Mouse (Mus musculus) forebrain, postnatal 0 days (tissue): Measurements from ENCODE around the gene Ccdc158. TPM values are rescaled to one million over a fixed set of nuclear protein-coding genes. Genes with fewer than 3 reads are reported as not detected.
A peak's percentile ranks its signal among the peaks of the same experiment; 100 is the strongest.

Experiments
- ATAC-seq: fragments of 200-750 bp; cut with Nextera tagmentation; 2 replicates; pipeline ENCODE4 v1.8.0; 2017; ENCODE audit warnings: mild to moderate bottlenecking, moderate library complexity
- DNase-seq: peaks from one replicate; pipeline ENCODE4 v3.0.0-alpha.2; 2015
- H3K27ac ChIP-seq: fragments of 300-500 bp; sonication (generic); 2 replicates; pipeline ENCODE4 v1.5.1; 2014; ENCODE audit warnings: low read depth, mild to moderate bottlenecking, antibody characterized with exemption, low read length, moderate library complexity, mixed read lengths
- H3K27me3 ChIP-seq: fragments of 300-500 bp; sonication (generic); 2 replicates; pipeline ENCODE4 v1.6.1; 2014; ENCODE audit warnings: mild to moderate bottlenecking, low read length, mixed read lengths; ENCODE audit not compliant: insufficient read depth
- H3K36me3 ChIP-seq: fragments of 300-500 bp; sonication (generic); 2 replicates; pipeline ENCODE4 v1.6.1; 2014; ENCODE audit warnings: mild to moderate bottlenecking, moderate library complexity; ENCODE audit not compliant: insufficient read depth
- H3K4me1 ChIP-seq: fragments of 300-500 bp; sonication (generic); 2 replicates; pipeline ENCODE4 v1.6.1; 2014; ENCODE audit warnings: antibody characterized with exemption; ENCODE audit not compliant: insufficient read depth
- H3K4me2 ChIP-seq: fragments of 300-500 bp; sonication (generic); 2 replicates; pipeline ENCODE4 v1.6.1; 2014; ENCODE audit warnings: low read depth, mild to moderate bottlenecking, moderate library complexity
- H3K4me3 ChIP-seq: fragments of 300-500 bp; sonication (generic); 2 replicates; pipeline ENCODE4 v1.5.1; 2014; ENCODE audit warnings: low read depth, low read length, mixed read lengths
- H3K9ac ChIP-seq: fragments of 300-500 bp; sonication (generic); 2 replicates; pipeline ENCODE4 v1.6.1; 2014; ENCODE audit warnings: mild to moderate bottlenecking
- H3K9me3 ChIP-seq: fragments of 300-500 bp; sonication (generic); 2 replicates; pipeline ENCODE4 v1.6.1; 2016; ENCODE audit warnings: low read length
- CTCF ChIP-seq: sonication (generic); IDR thresholded peaks from 2 replicates; pipeline ENCODE4 v1.5.1; 2016; ENCODE audit warnings: antibody characterized with exemption, control low read depth, low read depth
- whole genome bisulfite sequencing: fragments of 180-500 bp; shearing (Covaris S2); extraction: QIAGEN DNeasy Blood & Tissue Kit; methylation state at CpG from one replicate; pipeline ENCODE4 v1.1.7; 2014; 5-methylcytosine and 5-hydroxymethylcytosine counted together
- polyA plus RNA-seq: library from polyadenylated mRNA; unstranded; fragments of >200 nt; fragmentation: Nextera tagmentation; extraction: Ambion mirVana; gene quantifications from 2 replicates; pipeline ENCODE4 v1.2.1, GENCODE M21; 2015
- total RNA-seq: library from RNA; depleted of rRNA; stranded (reverse); fragments of >200 nt; gene quantifications from 2 replicates; pipeline ENCODE4 v1.2.3, GENCODE M21; 2014

The Ccdc158 gene
- total and polyA plus RNA-seq, 2 experiments from 2014 or later: 0.39 to 1.3 TPM

- peak overlapping the region; percentile 58 for H3K9ac ChIP-seq
- peak; percentile 72 for DNase-seq
- peak overlapping the region; percentile 36 for H3K4me3 ChIP-seq
- H3K9me3 ChIP-seq: no peaks in the 10 kb centered on the region
- H3K27me3 ChIP-seq: no peaks in the 10 kb centered on the region
- peak overlapping the region; percentile 62 for H3K27ac ChIP-seq
- peak; percentile 82 for ATAC-seq
- no peaks in the 10 kb centered on the region for H3K36me3 ChIP-seq
- 1% methylated on average over 15 of the region's 15 CpGs for whole genome bisulfite sequencing
- H3K4me2 ChIP-seq: peak overlapping the region; percentile 58
- 0 out of 2 replicates have a peak, but pooled peaks cover 10% of the 10 kb centered on the region for H3K4me1 ChIP-seq
- TF ChIP-seq CTCF: no peak
Observed at GRCm38 (mm10) chr5:92698131-92698836, 23.2 kb upstream of the Ccdc158 start.

DNA sequence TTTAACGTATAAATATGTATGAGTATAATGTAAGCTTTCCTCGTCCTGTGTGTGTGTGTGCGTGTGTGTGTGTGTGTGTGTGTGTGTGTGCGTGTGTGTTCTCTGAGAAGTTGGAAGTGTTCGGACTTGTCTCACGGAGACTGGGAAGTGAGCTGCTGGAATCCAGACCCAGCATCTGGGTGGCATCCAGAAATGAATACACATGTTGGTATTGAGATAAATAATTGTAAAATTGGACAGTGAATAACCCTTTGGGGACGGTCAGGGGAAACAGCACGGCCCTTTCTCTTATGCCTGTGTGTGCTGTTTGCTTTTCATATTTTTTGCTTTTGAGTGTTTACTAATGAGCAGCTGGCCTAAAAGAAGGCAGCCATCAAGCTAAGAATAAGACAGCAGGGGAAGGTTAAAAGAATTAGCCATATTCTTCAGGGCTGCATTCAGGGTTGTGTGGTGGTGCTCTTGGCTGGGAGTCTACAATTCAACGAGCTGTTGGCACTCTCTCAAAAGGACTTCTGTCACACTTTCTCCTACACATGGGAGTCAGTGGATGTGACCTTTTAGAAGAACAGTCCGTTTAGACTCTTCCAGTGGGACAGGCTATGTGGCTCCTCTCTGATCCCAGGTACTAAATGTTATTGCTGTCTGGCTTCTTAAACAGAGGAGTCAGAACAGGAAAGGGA is 19.4 kb upstream of the Ccdc158 start:
- Histone ChIP-seq H3K9me3 (no peaks in the 10 kb centered on the region), H3K4me2 (no peak overlapping the region), H3K4me1 (0 out of 2 replicates have a peak, but pooled peaks cover 10% of the 10 kb centered on the region), H3K4me3 (no peak overlapping the region), H3K27ac (0 out of 2 replicates have a peak overlapping the region, but pooled peaks have one; percentile 15), H3K9ac (no peak overlapping the region), H3K36me3 (no peaks in the 10 kb centered on the region), H3K27me3 (no peaks in the 10 kb centered on the region)
- TF ChIP-seq CTCF: no peak
- DNase-seq: no peak
- no peak for ATAC-seq
- WGBS: 28% methylated on average over 10 of the region's 10 CpGs

- Histone ChIP-seq H3K27me3 (no peaks in the 10 kb centered on the region), H3K4me2 (no peak overlapping the region), H3K9ac (no peak overlapping the region), H3K4me1 (0 out of 2 replicates have a peak, but pooled peaks cover 3% of the 10 kb centered on the region), H3K27ac (no peak overlapping the region), H3K36me3 (no peaks in the 10 kb centered on the region), H3K9me3 (no peaks in the 10 kb centered on the region), H3K4me3 (no peak overlapping the region)
- ATAC-seq (no peak), DNase-seq (no peak)
- WGBS: 92% methylated on average over 3 of the region's 3 CpGs
- 0 out of 2 replicates have a peak, but pooled peaks have one; percentile 12 for TF ChIP-seq CTCF
Observed at GRCm38 (mm10) chr5:92693744-92694143, 18.7 kb upstream of the Ccdc158 start.

DNA sequence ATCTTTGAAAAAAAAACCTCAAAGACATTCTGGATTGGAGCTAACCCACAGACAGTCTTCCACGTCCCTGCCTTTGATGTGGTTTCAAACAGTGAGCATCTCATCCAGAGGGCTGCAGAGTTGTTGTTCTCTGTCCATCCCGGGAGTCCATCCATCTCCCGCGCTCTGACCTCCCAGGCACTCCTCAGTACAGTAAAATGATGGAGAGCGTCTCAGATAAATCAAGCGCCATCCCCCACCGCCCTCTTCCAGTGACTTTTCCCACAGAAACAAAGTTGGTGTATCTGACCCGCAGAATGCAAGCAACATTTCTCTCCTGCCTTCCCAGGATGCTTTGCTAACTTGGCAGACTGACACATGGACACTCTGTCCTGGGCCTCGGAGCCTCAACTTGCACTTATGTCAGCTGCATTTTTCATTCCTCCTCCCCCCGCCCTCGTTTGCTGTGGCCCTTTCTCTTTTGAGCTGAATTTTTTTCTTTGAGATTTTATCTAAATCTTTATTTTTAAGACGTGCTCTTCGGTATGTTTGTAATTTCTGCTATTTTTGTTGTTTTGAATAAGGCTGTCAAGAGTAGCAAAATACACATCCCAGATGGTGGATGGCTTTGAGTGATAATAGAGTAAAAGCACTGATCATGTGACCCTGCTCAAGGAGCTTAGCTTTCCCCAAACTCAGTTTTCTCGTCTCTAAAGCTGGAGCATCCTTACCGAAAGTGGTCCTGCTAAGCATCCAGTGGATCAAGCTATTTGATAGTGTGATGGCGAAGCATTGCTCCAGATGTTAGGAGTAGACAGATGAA is 17.3 kb upstream of the Ccdc158 start:
- Histone ChIP-seq H3K27ac (no peak overlapping the region), H3K27me3 (no peaks in the 10 kb centered on the region), H3K4me2 (no peak overlapping the region), H3K9me3 (no peaks in the 10 kb centered on the region), H3K4me3 (no peak overlapping the region), H3K36me3 (no peaks in the 10 kb centered on the region), H3K9ac (no peak overlapping the region), H3K4me1 (no peaks in the 10 kb centered on the region)
- DNase-seq (no peak), ATAC-seq (no peak)
- no peak for TF ChIP-seq CTCF
- 69% methylated on average over 16 of the region's 16 CpGs for WGBS

DNA sequence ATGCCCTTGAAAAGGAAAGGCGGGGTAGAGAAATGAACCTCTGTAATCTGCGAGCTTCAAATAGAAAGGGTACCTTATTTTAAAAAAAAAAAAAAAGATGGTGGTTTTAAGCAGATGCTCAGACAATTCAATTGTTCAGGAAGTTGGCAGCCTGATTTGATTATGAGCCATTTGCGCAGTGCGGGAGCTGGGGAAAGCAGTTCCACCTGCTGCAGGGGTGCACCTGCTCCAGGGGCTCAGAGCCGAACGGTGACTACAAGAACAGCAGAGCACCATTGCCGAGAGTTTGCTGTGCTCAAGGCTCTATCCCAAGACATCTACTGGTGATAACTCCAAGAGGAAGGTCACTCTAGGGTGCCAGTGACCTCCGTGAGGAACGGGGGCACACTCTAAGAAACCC is 13.5 kb upstream of the Ccdc158 start:
- DNase-seq: no peak
- ATAC-seq: peak; percentile 75
- WGBS: 75% methylated on average over 9 of the region's 9 CpGs
- H3K36me3 ChIP-seq: no peaks in the 10 kb centered on the region
- H3K9me3 ChIP-seq: no peaks in the 10 kb centered on the region
- H3K4me2 ChIP-seq: no peak overlapping the region
- peaks cover under 1% of the 10 kb centered on the region; the same call in 1 of the 2 replicates for H3K4me1 ChIP-seq
- H3K4me3 ChIP-seq: no peak overlapping the region
- no peak for TF ChIP-seq CTCF
- no peak overlapping the region for H3K9ac ChIP-seq
- no peak overlapping the region for H3K27ac ChIP-seq
- no peaks in the 10 kb centered on the region for H3K27me3 ChIP-seq

- H3K36me3 ChIP-seq: no peaks in the 10 kb centered on the region
- no peaks in the 10 kb centered on the region for H3K27me3 ChIP-seq
- no peak overlapping the region for H3K4me3 ChIP-seq
- H3K9me3 ChIP-seq: no peaks in the 10 kb centered on the region
- no peak overlapping the region for H3K4me2 ChIP-seq
- peak; percentile 49; the same call in 1 of the 2 replicates for ATAC-seq
- H3K9ac ChIP-seq: no peak overlapping the region
- no peak overlapping the region for H3K27ac ChIP-seq
- 77% methylated on average over 5 of the region's 5 CpGs for WGBS
- DNase-seq: no peak
- no peak for TF ChIP-seq CTCF
- peaks cover 4% of the 10 kb centered on the region; the same call in 1 of the 2 replicates for H3K4me1 ChIP-seq
Observed at GRCm38 (mm10) chr5:92688124-92688523, 13.1 kb upstream of the Ccdc158 start.
